Mouse (Mus musculus): ENCODE measurements around the gene Dusp22. TPM values are rescaled to one million over a fixed set of nuclear protein-coding genes. Genes with fewer than 3 reads are reported as not detected.

Dusp22 gene
- total RNA-seq, 1 experiment = 6.9 TPM

DNA sequence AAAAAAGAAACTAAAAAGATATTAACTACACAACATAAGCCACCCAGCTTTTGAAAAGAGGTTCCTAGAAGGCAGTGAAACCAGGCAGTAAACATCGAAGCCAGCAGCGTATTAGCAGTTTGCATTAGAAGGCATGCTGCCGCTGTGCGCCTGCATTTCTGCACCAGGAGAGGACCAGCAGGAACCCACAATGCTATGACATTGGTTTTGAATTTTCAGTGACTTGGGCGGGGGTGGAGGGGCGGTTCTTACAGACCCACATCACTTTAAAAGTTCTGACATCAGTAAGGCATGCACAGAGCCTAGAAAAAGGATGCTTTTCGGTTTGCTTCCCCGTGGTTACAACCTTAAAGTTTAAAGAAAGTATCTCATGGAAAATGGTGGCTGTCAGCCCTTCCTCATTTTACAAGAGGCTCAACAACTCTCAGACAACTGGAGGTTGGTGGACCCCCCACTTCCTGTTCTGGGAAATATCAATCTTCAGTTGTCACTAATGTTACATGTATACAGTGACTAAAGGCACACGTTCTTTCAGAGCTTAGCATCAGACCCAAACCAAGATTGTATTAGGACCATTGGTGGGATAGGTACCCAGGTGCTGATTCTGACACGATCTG lies 29.9 kb upstream of the Dusp22 start:
- H3K4me1 ChIP-seq (ENCODE audit: control insufficient read depth in 2 of 2, insufficient read depth in 2 of 2, low read length in 2 of 2, poor library complexity in 1 of 2) = no peaks in the 10 kb centered on the region
- H3K9ac ChIP-seq (ENCODE audit: insufficient read depth, low read depth, low read length, poor library complexity, severe bottlenecking) = no peak overlapping the region
- no peaks in the 10 kb centered on the region for H3K9me3 ChIP-seq (ENCODE audit: control insufficient read depth, insufficient read depth, low read depth, low read length)
- no peak overlapping the region for H3K27ac ChIP-seq (ENCODE audit: insufficient read depth, low read depth, low read length, poor library complexity, severe bottlenecking)
- in situ Hi-C loops (cut with MboI; ENCODE audit: low sequenced_read_pairs in 2 of 2, unreplicated experiment in 2 of 2) = no loop called here
- no peaks in the 10 kb centered on the region for H3K36me3 ChIP-seq (ENCODE audit: control insufficient read depth, insufficient read depth, low read length, poor library complexity, severe bottlenecking)
- no peak overlapping the region for H3K4me3 ChIP-seq (ENCODE audit: insufficient read depth in 1 of 2, low read depth in 1 of 2, low read length in 2 of 2, poor library complexity in 1 of 2, severe bottlenecking in 1 of 2)
- no peak for DNase-seq (ENCODE audit: low read depth, low spot score)
- TF ChIP-seq ZC3H11A (IDR thresholded peaks at IDR 0.05; ENCODE audit: borderline replicate concordance, low read depth, low read length) = no peak
- TF ChIP-seq MAFK (IDR thresholded peaks at IDR 0.05; ENCODE audit: insufficient read depth, low read depth, low read length) = no peak
- TF ChIP-seq CHD2 (IDR thresholded peaks at IDR 0.05; ENCODE audit: low read depth, low read length) = no peak
- no peak for TF ChIP-seq ZNF384 (IDR thresholded peaks at IDR 0.05; ENCODE audit: low read depth, low read length)
- TF ChIP-seq HCFC1 (IDR thresholded peaks at IDR 0.05; ENCODE audit: borderline replicate concordance, insufficient read depth, low read length) = no peak

DNA sequence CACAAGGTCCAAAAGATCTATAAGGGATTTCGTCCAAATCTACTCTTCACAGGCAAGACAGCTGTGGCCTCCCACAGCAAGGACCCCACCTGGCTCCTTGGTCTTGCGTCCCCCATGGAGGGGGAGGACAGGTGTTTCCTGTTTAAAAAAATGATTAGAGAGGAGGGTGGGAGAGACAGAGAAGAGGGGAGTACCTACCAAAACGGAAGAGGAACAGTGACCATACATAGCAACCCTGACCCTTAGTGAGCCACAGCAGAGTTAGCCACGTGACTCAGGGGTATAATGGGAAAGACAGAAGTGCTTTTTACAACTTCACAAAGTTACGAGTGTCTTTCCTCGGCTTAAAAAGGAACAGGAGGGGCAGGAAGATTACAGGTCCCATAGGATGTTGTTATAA lies 26.8 kb upstream of the Dusp22 start:
- H3K9me3 ChIP-seq (ENCODE audit: control insufficient read depth, insufficient read depth, low read depth, low read length) = no peaks in the 10 kb centered on the region
- in situ Hi-C loops (cut with MboI; ENCODE audit: low sequenced_read_pairs in 2 of 2, unreplicated experiment in 2 of 2) = no loop called here
- TF ChIP-seq HCFC1 (IDR thresholded peaks at IDR 0.05; ENCODE audit: borderline replicate concordance, insufficient read depth, low read length) = no peak
- TF ChIP-seq CHD2 (IDR thresholded peaks at IDR 0.05; ENCODE audit: low read depth, low read length) = no peak
- no peak for TF ChIP-seq ZNF384 (IDR thresholded peaks at IDR 0.05; ENCODE audit: low read depth, low read length)
- no peak for TF ChIP-seq ZC3H11A (IDR thresholded peaks at IDR 0.05; ENCODE audit: borderline replicate concordance, low read depth, low read length)
- no peak for TF ChIP-seq MAFK (IDR thresholded peaks at IDR 0.05; ENCODE audit: insufficient read depth, low read depth, low read length)
- no peak for DNase-seq (ENCODE audit: low read depth, low spot score)
- no peaks in the 10 kb centered on the region for H3K4me1 ChIP-seq (ENCODE audit: control insufficient read depth in 2 of 2, insufficient read depth in 2 of 2, low read length in 2 of 2, poor library complexity in 1 of 2)
- no peak overlapping the region for H3K9ac ChIP-seq (ENCODE audit: insufficient read depth, low read depth, low read length, poor library complexity, severe bottlenecking)
- H3K4me3 ChIP-seq (ENCODE audit: insufficient read depth in 1 of 2, low read depth in 1 of 2, low read length in 2 of 2, poor library complexity in 1 of 2, severe bottlenecking in 1 of 2) = no peak overlapping the region
- H3K36me3 ChIP-seq (ENCODE audit: control insufficient read depth, insufficient read depth, low read length, poor library complexity, severe bottlenecking) = no peaks in the 10 kb centered on the region
- no peak overlapping the region for H3K27ac ChIP-seq (ENCODE audit: insufficient read depth, low read depth, low read length, poor library complexity, severe bottlenecking)

DNA sequence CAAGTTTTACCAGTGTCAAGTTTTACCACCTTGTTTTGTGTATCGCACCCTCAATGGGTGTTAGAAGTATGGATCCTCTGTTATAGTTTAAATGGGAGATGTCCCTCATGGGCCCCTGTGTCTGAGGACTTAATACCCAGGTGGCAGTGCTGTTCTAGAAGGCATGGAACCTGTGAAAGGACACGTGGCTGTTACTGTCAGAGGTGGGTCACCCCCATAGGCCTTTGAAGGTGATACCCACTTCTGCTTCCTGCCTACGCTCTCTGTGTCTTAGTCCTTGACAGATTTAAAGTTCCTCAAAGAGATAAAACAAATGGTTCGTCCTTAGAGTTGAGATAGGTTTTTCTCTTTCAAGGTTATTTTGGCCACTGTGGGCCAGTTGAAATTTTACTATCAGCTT lies 23.3 kb upstream of the Dusp22 start:
- no peak overlapping the region for H3K9ac ChIP-seq (ENCODE audit: insufficient read depth, low read depth, low read length, poor library complexity, severe bottlenecking)
- in situ Hi-C loops (cut with MboI; ENCODE audit: low sequenced_read_pairs in 2 of 2, unreplicated experiment in 2 of 2) = no loop called here
- no peaks in the 10 kb centered on the region for H3K9me3 ChIP-seq (ENCODE audit: control insufficient read depth, insufficient read depth, low read depth, low read length)
- H3K27ac ChIP-seq (ENCODE audit: insufficient read depth, low read depth, low read length, poor library complexity, severe bottlenecking) = no peak overlapping the region
- no peak for DNase-seq (ENCODE audit: low read depth, low spot score)
- no peak for TF ChIP-seq HCFC1 (IDR thresholded peaks at IDR 0.05; ENCODE audit: borderline replicate concordance, insufficient read depth, low read length)
- no peak for TF ChIP-seq MAFK (IDR thresholded peaks at IDR 0.05; ENCODE audit: insufficient read depth, low read depth, low read length)
- no peak for TF ChIP-seq CHD2 (IDR thresholded peaks at IDR 0.05; ENCODE audit: low read depth, low read length)
- TF ChIP-seq ZNF384 (IDR thresholded peaks at IDR 0.05; ENCODE audit: low read depth, low read length) = no peak
- no peak for TF ChIP-seq ZC3H11A (IDR thresholded peaks at IDR 0.05; ENCODE audit: borderline replicate concordance, low read depth, low read length)
- no peaks in the 10 kb centered on the region for H3K36me3 ChIP-seq (ENCODE audit: control insufficient read depth, insufficient read depth, low read length, poor library complexity, severe bottlenecking)
- no peaks in the 10 kb centered on the region for H3K4me1 ChIP-seq (ENCODE audit: control insufficient read depth in 2 of 2, insufficient read depth in 2 of 2, low read length in 2 of 2, poor library complexity in 1 of 2)
- H3K4me3 ChIP-seq (ENCODE audit: insufficient read depth in 1 of 2, low read depth in 1 of 2, low read length in 2 of 2, poor library complexity in 1 of 2, severe bottlenecking in 1 of 2) = no peak overlapping the region

DNA sequence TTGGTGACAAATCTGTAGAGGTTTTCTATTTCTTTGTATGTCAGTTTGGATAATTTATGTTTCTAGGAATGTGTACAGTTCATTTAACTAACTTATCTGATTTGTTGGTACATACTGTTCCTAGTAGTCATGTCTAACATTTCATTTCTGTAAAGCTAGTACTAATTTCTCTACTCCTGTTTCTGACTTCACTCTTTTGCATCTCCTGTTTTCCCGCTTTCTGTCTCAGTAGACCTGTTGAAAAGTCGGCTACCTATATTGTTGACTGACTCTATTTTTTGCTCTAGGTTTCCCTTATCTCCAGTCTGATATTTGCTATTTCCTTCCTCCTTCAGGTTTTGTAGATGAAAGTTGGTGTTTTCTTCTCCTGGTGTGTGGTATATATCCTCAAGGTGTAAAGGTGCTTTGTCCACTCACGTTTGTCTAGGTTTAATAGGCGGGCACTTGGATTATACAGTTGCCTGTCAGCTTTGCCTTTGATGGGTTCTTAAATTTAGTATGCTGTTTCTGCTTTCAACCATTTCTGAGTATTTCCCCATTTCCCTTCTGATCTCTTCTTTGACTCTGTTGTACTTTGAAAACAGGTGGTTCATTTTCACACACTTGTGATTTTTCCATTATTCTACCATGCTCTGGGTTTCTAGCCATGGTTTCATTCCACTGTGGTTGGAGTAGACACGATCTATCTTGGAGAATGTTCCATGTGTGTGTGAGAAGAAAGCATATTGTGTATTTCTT lies 21.3 kb upstream of the Dusp22 start:
- TF ChIP-seq MAFK (IDR thresholded peaks at IDR 0.05; ENCODE audit: insufficient read depth, low read depth, low read length) = no peak
- TF ChIP-seq ZNF384 (IDR thresholded peaks at IDR 0.05; ENCODE audit: low read depth, low read length) = no peak
- no peak for TF ChIP-seq CHD2 (IDR thresholded peaks at IDR 0.05; ENCODE audit: low read depth, low read length)
- TF ChIP-seq HCFC1 (IDR thresholded peaks at IDR 0.05; ENCODE audit: borderline replicate concordance, insufficient read depth, low read length) = no peak
- no peak for TF ChIP-seq ZC3H11A (IDR thresholded peaks at IDR 0.05; ENCODE audit: borderline replicate concordance, low read depth, low read length)
- H3K4me1 ChIP-seq (ENCODE audit: control insufficient read depth in 2 of 2, insufficient read depth in 2 of 2, low read length in 2 of 2, poor library complexity in 1 of 2) = no peaks in the 10 kb centered on the region
- H3K27ac ChIP-seq (ENCODE audit: insufficient read depth, low read depth, low read length, poor library complexity, severe bottlenecking) = no peak overlapping the region
- DNase-seq (ENCODE audit: low read depth, low spot score) = no peak
- no peak overlapping the region for H3K9ac ChIP-seq (ENCODE audit: insufficient read depth, low read depth, low read length, poor library complexity, severe bottlenecking)
- H3K9me3 ChIP-seq (ENCODE audit: control insufficient read depth, insufficient read depth, low read depth, low read length) = no peaks in the 10 kb centered on the region
- H3K36me3 ChIP-seq (ENCODE audit: control insufficient read depth, insufficient read depth, low read length, poor library complexity, severe bottlenecking) = no peaks in the 10 kb centered on the region
- in situ Hi-C loops (cut with MboI; ENCODE audit: low sequenced_read_pairs in 2 of 2, unreplicated experiment in 2 of 2) = no loop called here
- no peak overlapping the region for H3K4me3 ChIP-seq (ENCODE audit: insufficient read depth in 1 of 2, low read depth in 1 of 2, low read length in 2 of 2, poor library complexity in 1 of 2, severe bottlenecking in 1 of 2)

Data from ES-E14 (cell line).